Mouse (Mus musculus): ENCODE data around the gene Krt28.

GRCm38 (mm10) chr11:99417819-99418218 is 43.1 kb upstream of the Krt28 start:
- TF ChIP-seq CTCF (IDR thresholded peaks at IDR 0.05; ENCODE audit: control insufficient read depth, insufficient read depth, low read length) (no peak), POLR2A (IDR thresholded peaks at IDR 0.05; ENCODE audit: borderline replicate concordance, control insufficient read depth, low read depth, low read length) (no peak)
